Mouse (Mus musculus): Measurements from ENCODE around the gene Klc4. TPM values are rescaled to one million over a fixed set of nuclear protein-coding genes. Genes with fewer than 3 reads are reported as not detected.

Klc4 gene
- polyA plus RNA-seq, 1 experiment = 22.7 TPM

GRCm38 (mm10) chr17:46589635-46590314 lies 56.0 kb downstream of the Klc4 start:
- Histone ChIP-seq H3K36me3 (ENCODE audit: control insufficient read depth, insufficient read depth, low read length) (no peaks in the 10 kb centered on the region), H3K27ac (ENCODE audit: control insufficient read depth, insufficient read depth, low read depth, low read length) (no peak overlapping the region)
- TF ChIP-seq POLR2A (IDR thresholded peaks at IDR 0.05; ENCODE audit: control insufficient read depth, low read depth, low read length) = no peak
- TF ChIP-seq CTCF (IDR thresholded peaks at IDR 0.05; ENCODE audit: control insufficient read depth, insufficient read depth, insufficient replicate concordance, low read depth, low read length) = no peak

GRCm38 (mm10) chr17:46588913-46589312 lies 56.9 kb downstream of the Klc4 start:
- Histone ChIP-seq H3K4me3 (ENCODE audit: control insufficient read depth, low read depth, low read length) (no peak overlapping the region), H3K4me1 (ENCODE audit: control insufficient read depth, insufficient read depth, low read length) (no peaks in the 10 kb centered on the region), H3K36me3 (ENCODE audit: control insufficient read depth, insufficient read depth, low read length) (no peaks in the 10 kb centered on the region), H3K27me3 (ENCODE audit: control insufficient read depth, insufficient read depth, low read length) (no peaks in the 10 kb centered on the region), H3K27ac (ENCODE audit: control insufficient read depth, insufficient read depth, low read depth, low read length) (no peak overlapping the region)
- TF ChIP-seq POLR2A (IDR thresholded peaks at IDR 0.05; ENCODE audit: control insufficient read depth, low read depth, low read length) (no peak), CTCF (IDR thresholded peaks at IDR 0.05; ENCODE audit: control insufficient read depth, insufficient read depth, insufficient replicate concordance, low read depth, low read length) (no peak)

More at GRCm38 (mm10) chr17:46589635-46590314, 56.0 kb downstream of the Klc4 start:
- Histone ChIP-seq H3K4me3 (ENCODE audit: control insufficient read depth, low read depth, low read length) (no peak overlapping the region), H3K4me1 (ENCODE audit: control insufficient read depth, insufficient read depth, low read length) (no peaks in the 10 kb centered on the region), H3K27me3 (ENCODE audit: control insufficient read depth, insufficient read depth, low read length) (no peaks in the 10 kb centered on the region)

GRCm38 (mm10) chr17:46588173-46588572 lies 57.6 kb downstream of the Klc4 start:
- no peak overlapping the region for H3K27ac ChIP-seq (ENCODE audit: control insufficient read depth, insufficient read depth, low read depth, low read length)
- H3K4me3 ChIP-seq (ENCODE audit: control insufficient read depth, low read depth, low read length) = no peak overlapping the region
- no peak for TF ChIP-seq CTCF (IDR thresholded peaks at IDR 0.05; ENCODE audit: control insufficient read depth, insufficient read depth, insufficient replicate concordance, low read depth, low read length)
- TF ChIP-seq POLR2A (IDR thresholded peaks at IDR 0.05; ENCODE audit: control insufficient read depth, low read depth, low read length) = no peak
- H3K4me1 ChIP-seq (ENCODE audit: control insufficient read depth, insufficient read depth, low read length) = no peaks in the 10 kb centered on the region
- no peaks in the 10 kb centered on the region for H3K27me3 ChIP-seq (ENCODE audit: control insufficient read depth, insufficient read depth, low read length)
- H3K36me3 ChIP-seq (ENCODE audit: control insufficient read depth, insufficient read depth, low read length) = no peaks in the 10 kb centered on the region

- Histone ChIP-seq H3K4me3 (ENCODE audit: control insufficient read depth, low read depth, low read length) (no peak overlapping the region), H3K27ac (ENCODE audit: control insufficient read depth, insufficient read depth, low read depth, low read length) (no peak overlapping the region), H3K4me1 (ENCODE audit: control insufficient read depth, insufficient read depth, low read length) (no peaks in the 10 kb centered on the region), H3K36me3 (ENCODE audit: control insufficient read depth, insufficient read depth, low read length) (no peaks in the 10 kb centered on the region), H3K27me3 (ENCODE audit: control insufficient read depth, insufficient read depth, low read length) (no peaks in the 10 kb centered on the region)
- TF ChIP-seq CTCF (IDR thresholded peaks at IDR 0.05; ENCODE audit: control insufficient read depth, insufficient read depth, insufficient replicate concordance, low read depth, low read length) = no peak
- TF ChIP-seq POLR2A (IDR thresholded peaks at IDR 0.05; ENCODE audit: control insufficient read depth, low read depth, low read length) = no peak
Observed at GRCm38 (mm10) chr17:46586327-46586726, 59.5 kb downstream of the Klc4 start.

Other genes with a start within 250 kb of the Klc4 start
- 7.4 and 8.5 TPM in 2 replicates for gene Crip3, start 217.1 kb downstream of the Klc4 start, polyA plus RNA-seq (2012; rRNA removed)
- 1.3 and 1.5 TPM in 2 replicates for gene Slc22a7, start 207.6 kb downstream of the Klc4 start, polyA plus RNA-seq (2012; rRNA removed)
- gene Ttbk1, start 158.3 kb downstream of the Klc4 start, polyA plus RNA-seq (2012; rRNA removed) = 80.7 and 92.4 TPM in 2 replicates
- 8.7 and 9.4 TPM in 2 replicates for gene Dnph1, start 149.3 kb downstream of the Klc4 start, polyA plus RNA-seq (2012; rRNA removed)
- 20.5 and 22.4 TPM in 2 replicates for gene Cul9, start 99.6 kb downstream of the Klc4 start, polyA plus RNA-seq (2012; rRNA removed)
- 96.2 and 106 TPM in 2 replicates for gene Srf, start 89.8 kb downstream of the Klc4 start, polyA plus RNA-seq (2012; rRNA removed)
- 3.1 and 3.2 TPM in 2 replicates for gene Ptk7, start 16.5 kb downstream of the Klc4 start, polyA plus RNA-seq (2012; rRNA removed)
- 25.5 and 33.7 TPM in 2 replicates for gene Mrpl2, start 207 bp upstream of the Klc4 start, polyA plus RNA-seq (2012; rRNA removed)
- 6.7 and 7.6 TPM in 2 replicates for gene Cul7, start 4.3 kb upstream of the Klc4 start, polyA plus RNA-seq (2012; rRNA removed)
- gene Rrp36, start 28.3 kb upstream of the Klc4 start, polyA plus RNA-seq (2012; rRNA removed) = 11.2 and 12.5 TPM in 2 replicates
- 1,562 and 1,699 TPM in 2 replicates for gene Mea1, start 32.8 kb upstream of the Klc4 start, polyA plus RNA-seq (2012; rRNA removed)
- gene Klhdc3, start 34.9 kb upstream of the Klc4 start, polyA plus RNA-seq (2012; rRNA removed) = 626 and 644 TPM in 2 replicates
- 12.4 and 12.9 TPM in 2 replicates for gene Ppp2r5d, start 59.1 kb upstream of the Klc4 start, polyA plus RNA-seq (2012; rRNA removed)
- gene Pex6, start 65.4 kb upstream of the Klc4 start, polyA plus RNA-seq (2012; rRNA removed) = 43.4 and 43.9 TPM in 2 replicates
- 2.3 and 3.7 TPM in 2 replicates for gene Gnmt, start 83.1 kb upstream of the Klc4 start, polyA plus RNA-seq (2012; rRNA removed)
- gene Cnpy3, start 106.2 kb upstream of the Klc4 start, polyA plus RNA-seq (2012; rRNA removed) = 18.9 and 20.6 TPM in 2 replicates
- gene Ptcra, start 117.7 kb upstream of the Klc4 start, polyA plus RNA-seq (2012; rRNA removed) = 0.18 and 0.23 TPM in 2 replicates
- 86.6 and 89.2 TPM in 2 replicates for gene 2310039H08Rik, start 126.6 kb upstream of the Klc4 start, polyA plus RNA-seq (2012; rRNA removed)
- 13.3 and 14.1 TPM in 2 replicates for gene Rpl7l1, start 136.7 kb upstream of the Klc4 start, polyA plus RNA-seq (2012; rRNA removed)
- gene Bicral, start 212.5 kb upstream of the Klc4 start, polyA plus RNA-seq (2012; rRNA removed) = 11.0 and 13.2 TPM in 2 replicates
- gene Tbcc, start 244.7 kb upstream of the Klc4 start, polyA plus RNA-seq (2012; rRNA removed) = 54.5 and 61.3 TPM in 2 replicates